Mouse (Mus musculus) forebrain, embryonic 11.5 days (tissue): ENCODE data around the gene Ip6k1. TPM values are rescaled to one million over a fixed set of nuclear protein-coding genes. Genes with fewer than 3 reads are reported as not detected.

Source experiments
- ATAC-seq: fragments of 200-750 bp; cut with Nextera tagmentation; replicated peaks from 2 replicates; pipeline ENCODE4 v1.8.0; 2017; ENCODE audit warnings: moderate TSS enrichment; ENCODE audit not compliant: low FRiP score
- DNase-seq: peaks from one replicate; pipeline ENCODE4 v3.0.0-alpha.2; 2017; ENCODE audit warnings: low spot score
- H3K27ac ChIP-seq: fragments of 300-500 bp; sonication (generic); 2 replicates; pipeline ENCODE4 v1.5.1; 2014; ENCODE audit warnings: low read depth, low read length
- H3K27me3 ChIP-seq: fragments of 300-500 bp; sonication (generic); 2 replicates; pipeline ENCODE4 v1.6.1; 2014; ENCODE audit warnings: mild to moderate bottlenecking, low read length, mixed read lengths; ENCODE audit not compliant: control insufficient read depth, insufficient read depth
- H3K36me3 ChIP-seq: fragments of 300-500 bp; sonication (generic); 2 replicates; pipeline ENCODE4 v1.6.1; 2014; ENCODE audit warnings: mild to moderate bottlenecking, low read length, moderate library complexity, mixed read lengths; ENCODE audit not compliant: control insufficient read depth, insufficient read depth
- H3K4me1 ChIP-seq: fragments of 300-500 bp; sonication (generic); replicated peaks from 2 replicates; pipeline ENCODE4 v1.6.1; 2014; ENCODE audit warnings: low read length, mixed read lengths; ENCODE audit not compliant: control insufficient read depth, insufficient read depth
- H3K4me2 ChIP-seq: fragments of 300-500 bp; sonication (generic); 2 replicates; pipeline ENCODE4 v1.6.1; 2014; ENCODE audit warnings: low read depth, mild to moderate bottlenecking, low read length, moderate library complexity, mixed read lengths; ENCODE audit not compliant: severe bottlenecking
- H3K4me3 ChIP-seq: fragments of 300-500 bp; sonication (generic); 2 replicates; pipeline ENCODE4 v1.5.1; 2014; ENCODE audit warnings: low read depth, low read length
- H3K9ac ChIP-seq: fragments of 300-500 bp; sonication (generic); 2 replicates; pipeline ENCODE4 v1.6.1; 2014; ENCODE audit warnings: low read length
- H3K9me3 ChIP-seq: fragments of 300-500 bp; sonication (generic); 2 replicates; pipeline ENCODE4 v1.6.1; 2016; ENCODE audit warnings: low read length, mixed read lengths; ENCODE audit not compliant: control insufficient read depth
- WGBS: fragments of 180-500 bp; shearing (Covaris S2); extraction: QIAGEN DNeasy Blood & Tissue Kit; methylation state at CpG from one replicate; pipeline ENCODE4 v1.1.7; 2014; 5-methylcytosine and 5-hydroxymethylcytosine counted together
- polyA plus RNA-seq: library from polyadenylated mRNA; unstranded; fragments of >200 nt; fragmentation: Nextera tagmentation; extraction: Ambion mirVana; gene quantifications from 2 replicates; pipeline ENCODE4 v1.2.1, GENCODE M21; 2014

Ip6k1 gene
- polyA plus RNA-seq, 1 experiment from 2014 or later: 43.3 TPM

DNA sequence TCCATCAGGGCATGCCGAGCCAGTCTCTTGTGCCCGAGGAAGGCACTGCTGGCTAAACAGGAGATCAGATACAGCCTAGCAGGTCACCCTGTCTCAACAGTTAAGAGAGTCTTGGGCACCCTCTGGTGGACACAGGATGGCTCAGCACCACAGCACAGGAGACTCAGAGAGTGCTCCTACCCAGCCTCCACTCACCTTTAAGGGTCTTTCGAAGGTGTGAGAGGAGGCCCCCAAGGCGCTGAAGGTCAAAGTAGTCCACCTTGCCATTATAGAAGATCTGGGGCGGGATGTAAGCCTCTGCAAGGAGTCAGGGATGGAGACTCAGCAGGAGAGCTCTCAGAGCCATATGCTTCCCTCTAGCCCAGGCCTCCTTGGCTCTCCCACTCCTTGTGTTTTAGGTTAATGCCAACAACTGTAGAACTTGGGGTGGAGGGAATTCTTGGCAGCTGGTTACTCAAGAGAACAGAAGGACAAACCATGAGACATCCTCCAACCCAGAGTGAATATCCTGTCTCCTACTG lies 63.2 kb downstream of the Ip6k1 start:
- no peak overlapping the region for H3K9ac ChIP-seq
- H3K4me1 ChIP-seq: no peaks in the 10 kb centered on the region
- no peaks in the 10 kb centered on the region for H3K27me3 ChIP-seq
- 45% methylated on average over 5 of the region's 5 CpGs for WGBS
- peak; percentile 73 for DNase-seq
- no peak overlapping the region for H3K4me2 ChIP-seq
- no peak for ATAC-seq
- no peak overlapping the region for H3K27ac ChIP-seq
- no peaks in the 10 kb centered on the region for H3K36me3 ChIP-seq
- no peak overlapping the region for H3K4me3 ChIP-seq
- no peaks in the 10 kb centered on the region for H3K9me3 ChIP-seq

DNA sequence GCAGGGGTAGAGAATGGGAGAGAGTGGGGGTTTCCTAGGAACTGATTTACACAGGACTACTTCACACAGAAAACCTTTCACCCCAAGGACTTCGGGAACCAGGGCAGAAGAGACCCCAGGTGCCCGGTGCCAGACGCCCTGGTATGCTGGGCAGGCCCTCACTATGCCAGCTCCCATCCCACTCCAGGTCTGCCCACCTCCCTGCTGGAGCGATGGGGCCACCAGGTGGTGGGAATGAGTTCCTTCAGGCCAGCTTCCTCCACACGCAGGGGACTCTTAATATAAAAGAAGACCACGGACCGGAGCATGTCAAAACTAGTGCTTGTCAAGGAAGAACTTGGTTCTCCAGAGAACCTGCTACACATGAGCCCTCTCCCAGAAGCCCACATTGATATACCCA lies 64.9 kb downstream of the Ip6k1 start:
- Histone ChIP-seq H3K9me3 (no peaks in the 10 kb centered on the region), H3K27me3 (no peaks in the 10 kb centered on the region), H3K36me3 (no peaks in the 10 kb centered on the region), H3K4me2 (no peak overlapping the region), H3K9ac (no peak overlapping the region), H3K4me3 (no peak overlapping the region), H3K27ac (no peak overlapping the region), H3K4me1 (no peaks in the 10 kb centered on the region)
- no peak for ATAC-seq
- 86% methylated on average over 7 of the region's 7 CpGs for WGBS
- no peak for DNase-seq

DNA sequence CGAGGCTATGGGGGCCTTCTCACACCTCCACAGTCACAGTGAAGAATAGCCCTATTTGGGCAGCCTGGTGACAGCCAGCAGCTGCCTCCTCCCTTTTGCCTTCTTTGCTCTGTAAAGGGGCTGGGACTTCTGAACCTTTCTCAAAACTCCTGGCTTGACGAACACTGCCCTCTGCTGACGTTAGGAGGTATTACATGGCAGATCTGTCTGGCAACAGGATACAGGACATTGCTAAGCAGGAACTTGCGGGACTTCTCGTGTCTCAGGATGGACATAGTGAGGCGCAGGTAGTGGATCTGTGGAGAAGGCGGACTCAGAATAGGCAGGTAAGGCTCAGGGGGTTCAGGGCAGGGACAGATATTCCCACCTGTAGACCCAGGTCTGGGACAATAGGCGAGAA lies 65.6 kb downstream of the Ip6k1 start:
- H3K4me2 ChIP-seq: no peak overlapping the region
- H3K4me3 ChIP-seq: no peak overlapping the region
- no peak overlapping the region for H3K9ac ChIP-seq
- H3K27ac ChIP-seq: no peak overlapping the region
- ATAC-seq: peak; percentile 16; the same call in 1 of the 2 replicates
- H3K36me3 ChIP-seq: no peaks in the 10 kb centered on the region
- DNase-seq: peak; percentile 91
- 21% methylated on average over 8 of the region's 8 CpGs for WGBS
- no peaks in the 10 kb centered on the region for H3K27me3 ChIP-seq
- no peaks in the 10 kb centered on the region for H3K9me3 ChIP-seq
- 0 out of 2 replicates have a peak, but pooled peaks cover 1% of the 10 kb centered on the region for H3K4me1 ChIP-seq

DNA sequence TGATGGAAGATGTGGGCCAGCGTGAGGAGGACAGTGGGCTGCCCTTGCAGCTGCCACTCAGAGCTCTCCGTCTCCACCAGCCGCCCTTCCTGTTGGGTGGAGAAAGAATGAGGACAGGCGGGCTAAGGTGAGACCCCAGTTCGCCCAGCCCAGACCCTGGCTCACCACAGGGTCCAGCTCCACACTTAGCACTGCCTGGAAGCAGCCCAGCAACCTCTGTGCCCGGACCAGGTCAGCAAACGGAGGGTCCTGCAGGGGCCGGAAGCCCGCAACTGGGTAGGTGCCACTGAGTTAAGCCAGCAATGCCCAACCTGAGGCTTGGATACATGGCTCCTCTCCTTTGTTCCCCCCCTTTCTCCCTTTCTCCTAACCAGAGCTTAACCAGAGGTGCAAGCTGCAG lies 66.7 kb downstream of the Ip6k1 start:
- Histone ChIP-seq H3K4me3 (no peak overlapping the region), H3K27ac (no peak overlapping the region), H3K36me3 (no peaks in the 10 kb centered on the region), H3K27me3 (no peaks in the 10 kb centered on the region), H3K4me1 (0 out of 2 replicates have a peak, but pooled peaks cover 1% of the 10 kb centered on the region), H3K9ac (no peak overlapping the region), H3K9me3 (no peaks in the 10 kb centered on the region), H3K4me2 (no peak overlapping the region)
- DNase-seq (no peak), ATAC-seq (no peak)
- WGBS: 93% methylated on average over 9 of the region's 9 CpGs

DNA sequence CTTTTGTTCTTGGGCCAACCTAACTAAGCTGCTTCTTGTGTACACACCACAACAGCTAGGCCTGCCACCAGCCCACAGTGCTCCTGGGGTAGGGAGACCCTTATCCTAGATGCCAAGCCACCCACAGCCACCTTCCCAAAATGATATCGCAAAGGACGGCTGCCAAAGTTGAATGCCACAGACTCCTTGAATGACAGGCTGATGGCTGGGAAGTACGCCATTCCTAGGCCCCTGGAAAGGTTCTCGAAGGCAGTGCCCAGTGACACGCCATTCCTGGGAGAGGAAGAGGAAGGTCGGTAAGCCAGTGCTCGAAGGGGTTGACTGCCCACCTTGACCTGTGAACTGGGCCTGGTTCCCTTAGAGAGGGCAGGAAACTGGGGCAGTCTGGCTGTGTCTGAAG lies 67.2 kb downstream of the Ip6k1 start:
- H3K36me3 ChIP-seq: no peaks in the 10 kb centered on the region
- no peaks in the 10 kb centered on the region for H3K27me3 ChIP-seq
- H3K27ac ChIP-seq: no peak overlapping the region
- no peak overlapping the region for H3K4me3 ChIP-seq
- 95% methylated on average over 7 of the region's 7 CpGs for WGBS
- ATAC-seq (no peak), DNase-seq (no peak)
- H3K9me3 ChIP-seq: no peaks in the 10 kb centered on the region
- H3K9ac ChIP-seq: no peak overlapping the region
- H3K4me2 ChIP-seq: no peak overlapping the region
- 0 out of 2 replicates have a peak, but pooled peaks cover 1% of the 10 kb centered on the region for H3K4me1 ChIP-seq

DNA sequence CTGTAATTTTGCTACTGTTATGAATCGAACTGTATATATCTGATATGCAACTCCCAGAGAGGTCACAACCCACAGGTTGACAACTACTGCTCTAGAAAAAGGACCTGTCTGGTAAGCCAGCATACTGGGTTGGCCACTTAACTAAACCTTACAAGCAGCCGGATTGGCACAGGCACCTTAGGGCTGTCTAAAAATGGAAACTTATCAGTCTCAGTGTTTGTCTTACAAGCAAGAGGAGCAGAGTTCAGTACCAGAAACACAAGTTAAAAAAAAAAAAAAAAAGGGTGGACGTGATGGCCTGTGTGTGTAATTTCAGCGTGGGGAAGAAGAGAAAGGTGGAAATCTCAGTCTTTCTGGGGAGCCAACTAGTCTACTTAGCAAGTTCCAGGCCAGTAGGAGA lies 69.5 kb downstream of the Ip6k1 start:
- Histone ChIP-seq H3K9me3 (no peaks in the 10 kb centered on the region), H3K27me3 (no peaks in the 10 kb centered on the region), H3K4me1 (0 out of 2 replicates have a peak, but pooled peaks cover 1% of the 10 kb centered on the region), H3K4me3 (no peak overlapping the region), H3K27ac (no peak overlapping the region), H3K36me3 (no peaks in the 10 kb centered on the region), H3K4me2 (no peak overlapping the region), H3K9ac (no peak overlapping the region)
- no peak for DNase-seq
- 90% methylated on average over 4 of the region's 4 CpGs for WGBS
- no peak for ATAC-seq

DNA sequence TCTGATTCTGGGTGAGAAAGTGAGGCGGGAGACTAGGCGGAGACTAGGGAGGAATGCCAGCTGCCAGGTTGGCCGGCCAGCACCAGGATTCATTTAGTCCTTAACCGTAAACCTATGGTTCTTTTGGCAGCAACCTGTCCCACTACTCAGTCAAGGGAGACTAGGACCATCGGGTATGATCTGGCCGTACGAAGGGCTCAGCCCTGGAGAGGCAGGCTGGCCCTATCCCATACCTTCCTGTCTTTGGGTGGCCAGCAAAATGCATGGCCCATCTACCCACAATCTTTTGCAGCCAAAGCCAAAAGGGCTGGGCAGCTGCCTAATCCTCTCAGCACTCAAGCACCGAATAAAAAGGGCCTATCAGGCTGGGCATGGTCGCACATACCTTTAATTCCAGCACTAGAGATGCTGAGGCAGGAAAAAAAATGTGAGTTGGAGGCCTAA lies 70.2 kb downstream of the Ip6k1 start:
- H3K4me1 ChIP-seq: 0 out of 2 replicates have a peak, but pooled peaks cover 1% of the 10 kb centered on the region
- no peak for DNase-seq
- no peak for ATAC-seq
- no peaks in the 10 kb centered on the region for H3K27me3 ChIP-seq
- WGBS: 63% methylated on average over 9 of the region's 9 CpGs
- H3K9me3 ChIP-seq: no peaks in the 10 kb centered on the region
- no peaks in the 10 kb centered on the region for H3K36me3 ChIP-seq
- no peak overlapping the region for H3K4me3 ChIP-seq
- no peak overlapping the region for H3K4me2 ChIP-seq
- H3K9ac ChIP-seq: no peak overlapping the region
- H3K27ac ChIP-seq: no peak overlapping the region

DNA sequence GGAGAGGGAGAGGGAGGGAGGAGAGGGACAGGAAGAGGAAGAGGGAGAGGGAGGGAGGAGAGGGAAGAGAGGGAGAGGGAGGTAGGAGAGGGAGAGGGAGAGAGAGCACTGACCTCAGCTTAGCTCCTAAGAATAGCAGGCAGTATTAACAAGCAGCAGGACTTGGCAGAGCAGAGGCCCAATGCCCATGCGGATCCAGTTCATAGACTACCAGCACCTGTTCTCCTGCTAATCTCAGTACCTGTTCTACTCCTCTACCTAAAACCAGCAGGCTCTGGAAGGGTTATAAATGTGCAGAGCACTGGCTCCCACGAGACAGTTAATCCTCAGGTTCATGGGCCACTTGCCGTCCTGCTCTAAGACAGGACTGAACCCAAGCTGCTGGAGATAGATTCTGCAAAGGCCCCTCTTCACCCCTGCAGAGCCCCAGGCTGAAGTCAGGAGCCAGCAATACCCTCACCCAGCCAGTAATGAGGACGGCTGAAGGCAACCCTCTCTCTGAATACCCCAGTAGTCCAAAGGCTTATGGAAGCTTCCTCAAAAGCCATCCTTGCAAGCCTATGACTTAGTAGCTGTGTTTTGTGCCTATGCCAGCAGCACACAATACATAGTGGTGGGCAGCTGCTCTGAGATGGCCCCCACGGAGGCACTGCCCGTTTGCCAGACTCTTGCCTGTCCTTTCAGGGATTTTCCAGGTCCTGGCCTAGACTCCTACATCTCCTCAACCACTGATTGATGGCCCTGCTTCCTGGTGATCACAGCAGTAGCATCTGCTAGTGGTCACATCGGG lies 71.0 kb downstream of the Ip6k1 start:
- Histone ChIP-seq H3K4me2 (no peak overlapping the region), H3K9me3 (no peaks in the 10 kb centered on the region), H3K9ac (no peak overlapping the region), H3K36me3 (no peaks in the 10 kb centered on the region), H3K27ac (no peak overlapping the region), H3K4me3 (no peak overlapping the region), H3K27me3 (no peaks in the 10 kb centered on the region), H3K4me1 (peaks cover 3% of the 10 kb centered on the region; the same call in 1 of the 2 replicates)
- DNase-seq: no peak
- no peak for ATAC-seq
- 63% methylated on average over 7 of the region's 7 CpGs for WGBS
